Comparison of ENCODE assay signal across 22 mouse cellular contexts in genomic region chr11:114233636-114234541, GRCm38 (mm10).
DNase-seq lines count a peak whose midpoint lies in the region; ATAC-seq and TF ChIP-seq lines count a peak whose summit lies in the region.
"Had no signal": no experiment of that assay in that cellular context is flagged by ENCODE, and none has a peak within 500 bp of the region (broad histone marks: within the 10 kb centered on the region; RNA-seq: fewer than 3 reads in every experiment).

No protein-coding gene starts in this region.

- no peak for ATAC-seq in forebrain, embryonic 12.5 days (ENCODE audit: low FRiP score)
- no peak for ATAC-seq in forebrain, embryonic 13.5 days
- no peak for ATAC-seq in midbrain, embryonic 13.5 days
- no peak for ATAC-seq in midbrain, embryonic 11.5 days (ENCODE audit: low FRiP score)
- ATAC-seq in midbrain, postnatal 0 days (ENCODE audit: low FRiP score) = no peak
- ATAC-seq: CD4-positive, CD25-positive, alpha-beta regulatory T cell, adult 4 months; liver, embryonic 12.5 days had no signal

- H3K4me2 ChIP-seq in forebrain, embryonic 12.5 days = no peak overlapping the region
- H3K4me2 ChIP-seq in forebrain, embryonic 13.5 days = no peak overlapping the region
- peak overlapping the region; percentile 13; the same call in 1 of the 2 replicates for H3K4me2 ChIP-seq in midbrain, embryonic 13.5 days (replicated peaks)
- no peak overlapping the region for H3K4me2 ChIP-seq in midbrain, embryonic 11.5 days
- H3K4me2 ChIP-seq in midbrain, postnatal 0 days (ENCODE audit: low read depth, low read length, poor library complexity, severe bottlenecking) = peak overlapping the region; percentile 15; the same call in 1 of the 2 replicates
- H3K4me2 ChIP-seq: liver, embryonic 12.5 days; lung, embryonic 14.5 days; stomach, embryonic 15.5 days had no signal

- H3K27ac ChIP-seq in forebrain, embryonic 12.5 days = peak overlapping the region; percentile 37; the same call in 1 of the 2 replicates
- no peak overlapping the region for H3K27ac ChIP-seq in forebrain, embryonic 13.5 days
- H3K27ac ChIP-seq in midbrain, embryonic 13.5 days = no peak overlapping the region
- H3K27ac ChIP-seq in midbrain, embryonic 11.5 days (ENCODE audit: low read depth, low read length) = no peak overlapping the region
- no peak overlapping the region for H3K27ac ChIP-seq in midbrain, postnatal 0 days (ENCODE audit: low read depth, low read length)
- H3K27ac ChIP-seq: heart, embryonic 10.5 days; left cerebral cortex, adult 2 months; limb, embryonic 10.5 days; liver, embryonic 12.5 days; stomach, embryonic 15.5 days had no signal

- DNase-seq in midbrain, embryonic 11.5 days (ENCODE audit: low spot score, missing footprints) = no peak
- DNase-seq in midbrain, postnatal 0 days (ENCODE audit: low spot score) = peak; percentile 18
- peak; percentile 59 for DNase-seq in thymus, postnatal 25 days
- no peak for DNase-seq in cerebellum, postnatal 36 days
- DNase-seq in kidney, postnatal 36 days = no peak
- DNase-seq: adrenal gland, postnatal 36 days; cerebellum, postnatal 14 days; heart, postnatal 4 days; kidney, adult 11 months; kidney, postnatal 10 days; lung, embryonic 14.5 days; right cerebral cortex, adult 18-20 months had no signal

- peaks cover 14% of the 10 kb centered on the region for H3K4me1 ChIP-seq in forebrain, embryonic 12.5 days
- H3K4me1 ChIP-seq in forebrain, embryonic 13.5 days = peaks cover 23% of the 10 kb centered on the region
- H3K4me1 ChIP-seq in midbrain, embryonic 13.5 days (replicated peaks) = peaks cover 20% of the 10 kb centered on the region
- H3K4me1 ChIP-seq in midbrain, embryonic 11.5 days (ENCODE audit: control insufficient read depth, insufficient read depth, low read length) = no peaks in the 10 kb centered on the region
- H3K4me1 ChIP-seq in midbrain, postnatal 0 days (ENCODE audit: insufficient read depth, low read length) = peaks cover 3% of the 10 kb centered on the region; the same call in 1 of the 2 replicates
- H3K4me1 ChIP-seq: liver, embryonic 12.5 days had no signal

- H3K27me3 ChIP-seq in forebrain, embryonic 12.5 days = no peaks in the 10 kb centered on the region
- H3K27me3 ChIP-seq in forebrain, embryonic 13.5 days = no peaks in the 10 kb centered on the region
- H3K27me3 ChIP-seq in midbrain, embryonic 13.5 days = 0 out of 2 replicates have a peak, but pooled peaks cover 6% of the 10 kb centered on the region
- no peaks in the 10 kb centered on the region for H3K27me3 ChIP-seq in midbrain, embryonic 11.5 days (ENCODE audit: control insufficient read depth, insufficient read depth, low read length)
- no peaks in the 10 kb centered on the region for H3K27me3 ChIP-seq in midbrain, postnatal 0 days (ENCODE audit: insufficient read depth, low read length)
- H3K27me3 ChIP-seq: liver, embryonic 12.5 days; stomach, embryonic 15.5 days had no signal

- TF ChIP-seq CTCF in midbrain, postnatal 0 days (IDR thresholded peaks at IDR 0.05) = no peak

- H3K36me3 ChIP-seq in forebrain, embryonic 12.5 days (replicated peaks) = no peaks in the 10 kb centered on the region
- H3K36me3 ChIP-seq in forebrain, embryonic 13.5 days (ENCODE audit: poor library complexity, severe bottlenecking) = no peaks in the 10 kb centered on the region
- H3K36me3 ChIP-seq in midbrain, embryonic 13.5 days = no peaks in the 10 kb centered on the region
- H3K36me3 ChIP-seq in midbrain, embryonic 11.5 days (ENCODE audit: control insufficient read depth, insufficient read depth, low read length) = no peaks in the 10 kb centered on the region
- no peaks in the 10 kb centered on the region for H3K36me3 ChIP-seq in midbrain, postnatal 0 days (ENCODE audit: insufficient read depth, low read length)
- H3K36me3 ChIP-seq: G1E; heart, embryonic 10.5 days; limb, embryonic 10.5 days; liver, embryonic 12.5 days; stomach, embryonic 15.5 days had no signal

- 70% methylated on average over 19 of the region's 19 CpGs for WGBS in forebrain, embryonic 12.5 days
- whole genome bisulfite sequencing in forebrain, embryonic 13.5 days = 69% methylated on average over 19 of the region's 19 CpGs
- 74% methylated on average over 19 of the region's 19 CpGs for WGBS in midbrain, embryonic 13.5 days
- 88% methylated on average over 19 of the region's 19 CpGs for WGBS in midbrain, embryonic 11.5 days
- 60% methylated on average over 19 of the region's 19 CpGs for WGBS in midbrain, postnatal 0 days

- H3K4me3 ChIP-seq in forebrain, embryonic 12.5 days (replicated peaks) = no peak overlapping the region
- H3K4me3 ChIP-seq in forebrain, embryonic 13.5 days = no peak overlapping the region
- H3K4me3 ChIP-seq in midbrain, embryonic 13.5 days (replicated peaks) = no peak overlapping the region
- no peak overlapping the region for H3K4me3 ChIP-seq in midbrain, embryonic 11.5 days (ENCODE audit: low read depth, low read length)
- no peak overlapping the region for H3K4me3 ChIP-seq in midbrain, postnatal 0 days (ENCODE audit: low read depth, low read length)
- H3K4me3 ChIP-seq: heart, embryonic 10.5 days; left cerebral cortex, adult 2 months; limb, embryonic 10.5 days; liver, embryonic 12.5 days; stomach, embryonic 15.5 days had no signal

- no peak overlapping the region for H3K9ac ChIP-seq in forebrain, embryonic 12.5 days
- no peak overlapping the region for H3K9ac ChIP-seq in forebrain, embryonic 13.5 days
- no peak overlapping the region for H3K9ac ChIP-seq in midbrain, embryonic 13.5 days (replicated peaks)
- H3K9ac ChIP-seq in midbrain, embryonic 11.5 days (ENCODE audit: low read length) = no peak overlapping the region
- no peak overlapping the region for H3K9ac ChIP-seq in midbrain, postnatal 0 days (replicated peaks; ENCODE audit: low read length, poor library complexity, severe bottlenecking)
- H3K9ac ChIP-seq: liver, embryonic 12.5 days; lung, embryonic 14.5 days; stomach, embryonic 15.5 days had no signal

- H3K9me3 ChIP-seq in forebrain, embryonic 12.5 days = no peaks in the 10 kb centered on the region
- no peaks in the 10 kb centered on the region for H3K9me3 ChIP-seq in forebrain, embryonic 13.5 days (replicated peaks)
- H3K9me3 ChIP-seq in midbrain, embryonic 13.5 days = no peaks in the 10 kb centered on the region; the same call in 1 of the 2 replicates
- no peaks in the 10 kb centered on the region for H3K9me3 ChIP-seq in midbrain, embryonic 11.5 days (ENCODE audit: control insufficient read depth, low read length)
- no peaks in the 10 kb centered on the region for H3K9me3 ChIP-seq in midbrain, postnatal 0 days (ENCODE audit: low read length)
- H3K9me3 ChIP-seq: heart, embryonic 10.5 days; limb, embryonic 10.5 days; liver, embryonic 12.5 days; stomach, embryonic 15.5 days had no signal

Comparison
In these comparisons a context has a peak if more than half of its experiments do, and no peak if none do; other contexts are left out.
1. H3K4me2 ChIP-seq: peak in midbrain, embryonic 13.5 days (single experiment) and midbrain, postnatal 0 days (single experiment); none in forebrain, embryonic 12.5 days (single experiment), forebrain, embryonic 13.5 days (single experiment) and midbrain, embryonic 11.5 days (single experiment).
2. DNase-seq: peak in midbrain, postnatal 0 days (single experiment) and thymus, postnatal 25 days (single experiment); none in midbrain, embryonic 11.5 days (single experiment), cerebellum, postnatal 36 days (0 of 2) and kidney, postnatal 36 days (0 of 2).